Mouse (Mus musculus): ENCODE data around the gene BC051665. TPM values are rescaled to one million over a fixed set of nuclear protein-coding genes. Genes with fewer than 3 reads are reported as not detected.
A peak's percentile ranks its signal among the peaks of the same experiment; 100 is the strongest.

The BC051665 gene
- polyA plus RNA-seq, 1 experiment from 2014 or later, result not detected

DNA sequence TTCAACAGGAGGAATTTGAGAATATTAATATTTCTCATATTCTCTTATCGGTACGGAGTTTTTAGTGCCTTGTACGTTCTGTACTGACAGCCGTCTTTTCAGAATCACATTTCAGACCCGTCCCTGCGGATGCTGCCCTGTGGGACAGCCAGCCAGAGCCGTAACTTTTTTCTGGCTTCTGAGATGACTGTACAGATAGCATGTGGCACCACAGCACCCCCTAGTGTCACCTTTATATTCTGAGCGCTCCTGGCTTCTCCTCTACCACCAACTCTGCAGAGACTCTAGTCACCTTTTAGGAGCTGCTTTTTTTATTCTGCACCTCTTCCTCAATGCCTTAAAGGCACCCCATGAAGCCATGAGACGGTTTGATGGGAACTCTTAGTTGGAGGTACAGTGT is 47.7 kb downstream of the BC051665 start:
- peak overlapping the region; percentile 5; the same call in 1 of the 2 replicates for H3K27ac ChIP-seq (replicated peaks; ENCODE audit: low read depth, low read length)
- no peaks in the 10 kb centered on the region for H3K9me3 ChIP-seq (ENCODE audit: control insufficient read depth, low read length)
- H3K27me3 ChIP-seq (ENCODE audit: control insufficient read depth, insufficient read depth, low read length), result no peaks in the 10 kb centered on the region
- no peak overlapping the region for H3K9ac ChIP-seq (ENCODE audit: low read length)
- peak overlapping the region; percentile 12; the same call in 1 of the 2 replicates for H3K4me3 ChIP-seq (ENCODE audit: low read depth, low read length)
- H3K36me3 ChIP-seq (ENCODE audit: control insufficient read depth, insufficient read depth, low read length), result peaks cover 3% of the 10 kb centered on the region; the same call in 1 of the 2 replicates
- DNase-seq (ENCODE audit: low spot score) (peak; percentile 85), ATAC-seq (ENCODE audit: insufficient number of reproducible peaks, low FRiP score, low TSS enrichment, low read depth) (peak; percentile 57; the same call in 1 of the 2 replicates)
- peaks cover 5% of the 10 kb centered on the region for H3K4me1 ChIP-seq (ENCODE audit: control insufficient read depth, insufficient read depth, low read length)
- 10% methylated on average over 9 of the region's 9 CpGs for WGBS
- peak overlapping the region; percentile 30; the same call in 1 of the 2 replicates for H3K4me2 ChIP-seq (ENCODE audit: low read depth, severe bottlenecking)

DNA sequence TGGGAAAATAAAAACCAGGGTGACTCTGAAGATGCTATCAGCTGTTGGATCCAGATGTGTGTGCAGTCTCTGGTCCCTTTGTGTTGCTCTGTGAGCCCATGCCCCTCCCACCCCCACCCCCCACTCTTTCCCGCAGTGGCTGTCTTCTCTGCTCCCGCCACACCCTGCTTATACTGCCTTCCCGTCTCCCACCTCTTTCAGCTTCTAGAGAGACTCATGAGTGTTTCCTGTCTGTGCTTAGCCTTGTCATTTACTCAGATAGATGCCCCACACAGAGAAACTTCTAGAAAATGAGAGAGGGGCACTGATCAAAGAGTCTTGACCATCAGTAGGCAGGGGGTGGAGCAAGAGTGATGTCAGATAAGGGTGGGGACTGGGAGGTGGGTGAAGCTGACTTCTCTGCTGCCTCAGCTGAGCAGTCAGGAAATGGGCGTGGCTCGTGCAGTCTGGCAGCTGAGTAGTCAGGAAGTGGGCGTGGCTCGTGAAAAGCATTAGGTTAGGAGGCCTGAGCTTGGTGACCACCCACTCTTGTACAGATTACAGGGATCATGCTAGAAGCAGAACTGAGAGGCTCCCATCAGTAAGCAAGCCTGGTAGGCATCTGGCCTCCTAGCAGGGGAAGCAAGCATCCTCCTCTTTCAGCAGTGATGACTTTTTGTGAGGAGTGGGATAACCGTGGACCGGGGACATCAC is 48.4 kb downstream of the BC051665 start:
- ATAC-seq (ENCODE audit: insufficient number of reproducible peaks, low FRiP score, low TSS enrichment, low read depth), result peak; percentile 86
- H3K4me2 ChIP-seq (ENCODE audit: low read depth, severe bottlenecking), result peak overlapping the region; percentile 30
- no peaks in the 10 kb centered on the region for H3K27me3 ChIP-seq (ENCODE audit: control insufficient read depth, insufficient read depth, low read length)
- H3K4me1 ChIP-seq (ENCODE audit: control insufficient read depth, insufficient read depth, low read length), result peaks cover 5% of the 10 kb centered on the region
- no peak overlapping the region for H3K9ac ChIP-seq (ENCODE audit: low read length)
- H3K9me3 ChIP-seq (ENCODE audit: control insufficient read depth, low read length), result no peaks in the 10 kb centered on the region
- 8% methylated on average over 9 of the region's 9 CpGs for WGBS
- peaks cover 3% of the 10 kb centered on the region; the same call in 1 of the 2 replicates for H3K36me3 ChIP-seq (ENCODE audit: control insufficient read depth, insufficient read depth, low read length)
- DNase-seq (ENCODE audit: low spot score), result peak; percentile 87
- peak overlapping the region; percentile 5; the same call in 1 of the 2 replicates for H3K27ac ChIP-seq (replicated peaks; ENCODE audit: low read depth, low read length)
- H3K4me3 ChIP-seq (ENCODE audit: low read depth, low read length), result peak overlapping the region; percentile 12; the same call in 1 of the 2 replicates

DNA sequence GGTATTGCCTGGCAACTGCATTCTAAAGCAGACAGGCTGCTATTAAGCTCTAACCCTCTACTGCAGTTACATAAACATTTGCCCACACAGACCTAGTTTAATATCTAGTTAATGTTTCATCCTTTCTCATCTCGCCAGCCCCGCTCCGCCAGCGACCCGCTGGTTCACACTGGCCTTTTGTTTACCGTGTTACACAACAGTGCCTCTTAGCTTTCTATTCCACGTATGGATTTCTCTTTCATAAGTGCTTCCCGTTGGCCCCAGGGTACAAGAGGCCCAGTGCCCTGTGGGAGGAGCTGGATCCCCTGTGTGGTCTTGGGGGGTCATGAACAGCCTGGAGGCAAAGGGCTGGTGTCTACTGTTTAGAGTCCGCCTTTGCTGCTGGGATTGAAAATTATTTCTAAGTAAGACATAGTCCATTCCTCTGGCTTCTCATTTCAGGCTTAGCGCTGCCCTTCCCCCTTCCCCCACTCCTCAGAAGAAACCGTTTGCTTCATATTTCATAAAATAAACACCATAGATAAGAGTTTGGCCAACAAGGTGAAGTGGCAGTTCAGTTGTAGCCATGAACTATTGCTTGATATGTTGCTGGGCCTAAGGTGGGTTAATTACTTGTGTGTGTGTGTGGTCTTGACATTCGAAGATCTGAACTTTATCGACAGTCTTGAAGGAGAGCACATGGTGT is 49.6 kb downstream of the BC051665 start:
- H3K9ac ChIP-seq (ENCODE audit: low read length), result no peak overlapping the region
- H3K36me3 ChIP-seq (ENCODE audit: control insufficient read depth, insufficient read depth, low read length), result peaks cover 3% of the 10 kb centered on the region; the same call in 1 of the 2 replicates
- H3K4me3 ChIP-seq (ENCODE audit: low read depth, low read length), result no peak overlapping the region
- H3K27me3 ChIP-seq (ENCODE audit: control insufficient read depth, insufficient read depth, low read length), result no peaks in the 10 kb centered on the region
- no peak overlapping the region for H3K4me2 ChIP-seq (ENCODE audit: low read depth, severe bottlenecking)
- H3K9me3 ChIP-seq (ENCODE audit: control insufficient read depth, low read length), result no peaks in the 10 kb centered on the region
- DNase-seq (ENCODE audit: low spot score) (no peak), ATAC-seq (ENCODE audit: insufficient number of reproducible peaks, low FRiP score, low TSS enrichment, low read depth) (no peak)
- H3K4me1 ChIP-seq (ENCODE audit: control insufficient read depth, insufficient read depth, low read length), result peaks cover 5% of the 10 kb centered on the region
- 90% methylated on average over 13 of the region's 13 CpGs for WGBS
- no peak overlapping the region for H3K27ac ChIP-seq (replicated peaks; ENCODE audit: low read depth, low read length)

DNA sequence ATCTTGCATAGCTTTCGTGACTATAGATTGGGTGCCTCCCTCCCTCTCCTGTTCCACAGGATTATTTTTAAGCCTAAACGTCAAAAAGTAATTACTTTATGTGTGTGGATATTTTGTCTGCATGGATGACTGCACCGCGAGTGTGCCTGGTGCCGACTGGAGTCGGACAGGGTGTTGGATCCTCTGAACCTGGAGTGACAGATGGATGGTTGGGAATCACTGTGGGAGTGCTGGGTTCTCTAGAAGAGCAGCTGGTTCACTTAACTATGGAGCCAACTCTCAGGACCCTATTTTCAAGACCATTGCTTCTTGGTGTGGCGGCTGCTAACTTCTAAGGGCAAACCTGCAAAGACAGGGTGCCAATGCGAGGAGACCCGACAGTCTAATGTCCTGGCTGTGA is 50.9 kb downstream of the BC051665 start:
- Histone ChIP-seq H3K27ac (replicated peaks; ENCODE audit: low read depth, low read length) (no peak overlapping the region), H3K4me3 (ENCODE audit: low read depth, low read length) (no peak overlapping the region), H3K27me3 (ENCODE audit: control insufficient read depth, insufficient read depth, low read length) (no peaks in the 10 kb centered on the region), H3K9me3 (ENCODE audit: control insufficient read depth, low read length) (no peaks in the 10 kb centered on the region), H3K36me3 (ENCODE audit: control insufficient read depth, insufficient read depth, low read length) (peaks cover 3% of the 10 kb centered on the region; the same call in 1 of the 2 replicates), H3K4me2 (ENCODE audit: low read depth, severe bottlenecking) (no peak overlapping the region; the same call in 1 of the 2 replicates), H3K4me1 (ENCODE audit: control insufficient read depth, insufficient read depth, low read length) (peaks cover 5% of the 10 kb centered on the region), H3K9ac (ENCODE audit: low read length) (no peak overlapping the region)
- DNase-seq (ENCODE audit: low spot score) (no peak), ATAC-seq (ENCODE audit: insufficient number of reproducible peaks, low FRiP score, low TSS enrichment, low read depth) (no peak)
- WGBS, result 94% methylated on average over 9 of the region's 9 CpGs

Other genes with a start within 250 kb of the BC051665 start
- gene Dapk1, start 184.4 kb downstream of the BC051665 start, polyA plus RNA-seq (2014; fragmentation: Nextera tagmentation; extraction: Ambion mirVana), result 14.2 and 14.8 TPM in 2 replicates
- gene Ctsll3, start 16.5 kb upstream of the BC051665 start, polyA plus RNA-seq (2014; fragmentation: Nextera tagmentation; extraction: Ambion mirVana), result not detected in 2 replicates
- not detected in 2 replicates for gene 4930486L24Rik, start 78.1 kb upstream of the BC051665 start, polyA plus RNA-seq (2014; fragmentation: Nextera tagmentation; extraction: Ambion mirVana)
- 0.16 TPM in 1 of 2 replicates, not detected in the other for gene Gm49392, start 110.5 kb upstream of the BC051665 start, polyA plus RNA-seq (2014; fragmentation: Nextera tagmentation; extraction: Ambion mirVana)
- 1.5 and 3.2 TPM in 2 replicates for gene Ctla2b, start 111.1 kb upstream of the BC051665 start, polyA plus RNA-seq (2014; fragmentation: Nextera tagmentation; extraction: Ambion mirVana)
- not detected in 2 replicates for gene Tpbpb, start 118.5 kb upstream of the BC051665 start, polyA plus RNA-seq (2014; fragmentation: Nextera tagmentation; extraction: Ambion mirVana)
- gene Gm49393, start 149.2 kb upstream of the BC051665 start, polyA plus RNA-seq (2014; fragmentation: Nextera tagmentation; extraction: Ambion mirVana), result not detected in 2 replicates
- 0.79 and 1.1 TPM in 2 replicates for gene Gm49391, start 150.2 kb upstream of the BC051665 start, polyA plus RNA-seq (2014; fragmentation: Nextera tagmentation; extraction: Ambion mirVana)
- gene Ctla2a, start 150.3 kb upstream of the BC051665 start, polyA plus RNA-seq (2014; fragmentation: Nextera tagmentation; extraction: Ambion mirVana), result 12.5 and 13.8 TPM in 2 replicates
- not detected in 2 replicates for gene Tpbpa, start 155.6 kb upstream of the BC051665 start, polyA plus RNA-seq (2014; fragmentation: Nextera tagmentation; extraction: Ambion mirVana)
- gene Ctsj, start 219.6 kb upstream of the BC051665 start, polyA plus RNA-seq (2014; fragmentation: Nextera tagmentation; extraction: Ambion mirVana), result not detected in 2 replicates